Mouse (Mus musculus) ES-Bruce4 (cell line): Measurements from ENCODE around the gene Safb.

Experiments used
- CTCF ChIP-seq: IDR thresholded peaks from one replicate; pipeline ENCODE4 v1.8.1; 2011; ENCODE audit warnings: low read depth, low read length
- POLR2A ChIP-seq: IDR thresholded peaks from one replicate; pipeline ENCODE4 v1.8.1; 2011; ENCODE audit warnings: low read length; ENCODE audit not compliant: insufficient read depth

DNA sequence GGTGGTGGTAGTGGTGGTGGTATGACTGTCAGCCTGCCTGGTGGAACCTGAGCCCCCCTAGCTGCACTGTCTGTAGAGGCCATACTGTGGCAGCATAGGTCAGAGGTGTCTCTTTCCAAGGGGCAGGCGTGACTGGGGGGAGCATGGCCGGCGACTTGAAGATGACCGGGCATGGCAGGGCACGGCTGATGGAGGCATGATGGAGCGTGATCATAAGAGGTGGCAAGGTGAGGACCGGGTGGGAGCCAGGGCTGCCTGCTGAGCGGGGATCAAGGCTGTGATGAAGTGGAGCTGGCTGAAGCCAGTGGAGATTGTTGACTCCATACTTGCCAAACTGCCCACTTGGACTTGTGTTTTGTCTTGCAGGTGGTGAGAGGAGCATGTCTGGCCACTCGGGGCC lies 20.8 kb downstream of the Safb start:
- TF ChIP-seq POLR2A (no peak), CTCF (no peak)
